In genomic region chr9:58681411-58681810, GRCm38 (mm10) we compare ENCODE assay signal across 23 mouse cellular contexts.
"Had no signal": no experiment of that assay in that cellular context is flagged by ENCODE, and none has a peak within 500 bp of the region (broad histone marks: within the 10 kb centered on the region; RNA-seq: fewer than 3 reads in every experiment).

No protein-coding gene starts in this region.

- ATAC-seq: hindbrain, postnatal 0 days; intestine, embryonic 16.5 days had no signal

- H3K27ac ChIP-seq: gastrocnemius, adult 2 months; heart, embryonic 10.5 days; hindbrain, embryonic 10.5 days; hindbrain, embryonic 13.5 days; hindbrain, embryonic 15.5 days; hindbrain, postnatal 0 days; kidney, embryonic 15.5 days; kidney, postnatal 0 days; limb, embryonic 13.5 days; limb, embryonic 15.5 days had no signal

- H3K36me3 ChIP-seq: heart, embryonic 10.5 days; heart, embryonic 12.5 days; hindbrain, embryonic 10.5 days; hindbrain, embryonic 13.5 days; hindbrain, embryonic 15.5 days; kidney, embryonic 15.5 days; limb, embryonic 13.5 days; limb, embryonic 15.5 days had no signal

- H3K4me3 ChIP-seq: gastrocnemius, adult 2 months; heart, embryonic 10.5 days; heart, embryonic 12.5 days; hindbrain, embryonic 10.5 days; hindbrain, embryonic 13.5 days; hindbrain, embryonic 15.5 days; kidney, embryonic 15.5 days; limb, embryonic 13.5 days; limb, embryonic 15.5 days had no signal

- DNase-seq: gastrocnemius, adult 2 months; gastrocnemius, postnatal 10 days; gastrocnemius, postnatal 25 days; heart, adult 18-20 months; heart, postnatal 10 days; heart, postnatal 4 days; kidney, adult 11 months; kidney, adult 2 months; kidney, adult 9 months; kidney, postnatal 14 days; kidney, postnatal 36 days; left cerebral cortex, postnatal 4 days had no signal

- H3K27me3 ChIP-seq: heart, embryonic 12.5 days; hindbrain, embryonic 13.5 days; hindbrain, embryonic 15.5 days; kidney, embryonic 15.5 days; limb, embryonic 13.5 days; limb, embryonic 15.5 days had no signal

- H3K9me3 ChIP-seq: heart, embryonic 10.5 days; heart, embryonic 12.5 days; hindbrain, embryonic 13.5 days; hindbrain, embryonic 15.5 days; limb, embryonic 13.5 days; limb, embryonic 15.5 days had no signal

- H3K9ac ChIP-seq: heart, embryonic 12.5 days; hindbrain, embryonic 13.5 days; hindbrain, embryonic 15.5 days; kidney, embryonic 15.5 days; limb, embryonic 13.5 days; limb, embryonic 15.5 days had no signal

- H3K4me2 ChIP-seq: heart, embryonic 12.5 days; hindbrain, embryonic 13.5 days; hindbrain, embryonic 15.5 days; kidney, embryonic 15.5 days; limb, embryonic 13.5 days; limb, embryonic 15.5 days had no signal

- H3K4me1 ChIP-seq: heart, embryonic 12.5 days; hindbrain, embryonic 10.5 days; hindbrain, embryonic 13.5 days; hindbrain, embryonic 15.5 days; limb, embryonic 13.5 days; limb, embryonic 15.5 days had no signal
